Mouse (Mus musculus) stomach, embryonic 16.5 days (tissue): ENCODE results near the gene 2310039H08Rik. TPM values are rescaled to one million over a fixed set of nuclear protein-coding genes. Genes with fewer than 3 reads are reported as not detected.

ENCODE experiments used
- ATAC-seq: fragments of 200-750 bp; cut with Nextera tagmentation; 2 replicates; pipeline ENCODE4 v1.8.0; 2017; ENCODE audit warnings: moderate number of reproducible peaks, moderate TSS enrichment; ENCODE audit not compliant: insufficient read depth, low FRiP score
- H3K27ac ChIP-seq: fragments of 300-500 bp; sonication (generic); 2 replicates; pipeline ENCODE4 v1.5.1; 2014; ENCODE audit warnings: low read length
- H3K27me3 ChIP-seq: fragments of 300-500 bp; sonication (generic); 2 replicates; pipeline ENCODE4 v1.6.1; 2014; ENCODE audit warnings: low read length, control low read depth, mixed read lengths; ENCODE audit not compliant: control insufficient read depth, insufficient read depth
- H3K36me3 ChIP-seq: fragments of 300-500 bp; sonication (generic); 2 replicates; pipeline ENCODE4 v1.6.1; 2014; ENCODE audit warnings: low read length; ENCODE audit not compliant: control insufficient read depth, insufficient read depth
- H3K4me1 ChIP-seq: fragments of 300-500 bp; sonication (generic); 2 replicates; pipeline ENCODE4 v1.6.1; 2014; ENCODE audit warnings: low read length, control low read depth, mixed read lengths; ENCODE audit not compliant: control insufficient read depth, insufficient read depth
- H3K4me2 ChIP-seq: fragments of 300-500 bp; sonication (generic); 2 replicates; pipeline ENCODE4 v1.6.1; 2014; ENCODE audit warnings: low read depth, low read length, mixed read lengths
- H3K4me3 ChIP-seq: fragments of 300-500 bp; sonication (generic); replicated peaks from 2 replicates; pipeline ENCODE4 v1.5.1; 2014; ENCODE audit warnings: mild to moderate bottlenecking, low read length
- H3K9ac ChIP-seq: fragments of 300-500 bp; sonication (generic); 2 replicates; pipeline ENCODE4 v1.6.1; 2014; ENCODE audit warnings: low read length
- H3K9me3 ChIP-seq: fragments of 300-500 bp; sonication (generic); replicated peaks from 2 replicates; pipeline ENCODE4 v1.6.1; 2016; ENCODE audit warnings: low read length, control low read depth; ENCODE audit not compliant: control insufficient read depth
- WGBS: fragments of 180-500 bp; shearing (Covaris S2); extraction: QIAGEN DNeasy Blood & Tissue Kit; methylation state at CpG from one replicate; pipeline ENCODE4 v1.1.7; 2014; 5-methylcytosine and 5-hydroxymethylcytosine counted together
- polyA plus RNA-seq: library from polyadenylated mRNA; unstranded; fragments of >200 nt; fragmentation: Nextera tagmentation; extraction: Ambion mirVana; gene quantifications from 2 replicates; pipeline ENCODE4 v1.2.1, GENCODE M21; 2015

2310039H08Rik gene
- polyA plus RNA-seq, 1 experiment from 2014 or later: 76.2 TPM

- Histone ChIP-seq H3K27me3 (no peaks in the 10 kb centered on the region), H3K9ac (peak overlapping the region; percentile 88)
- WGBS: 57% methylated on average over 17 of the region's 17 CpGs
Observed at GRCm38 (mm10) chr17:46771616-46772015, 819 bp upstream of the 2310039H08Rik start.

GRCm38 (mm10) chr17:46772038-46772403 is 414 bp upstream of the 2310039H08Rik start:
- H3K4me2 ChIP-seq: peak overlapping the region; percentile 79
- 4% methylated on average over 5 of the region's 5 CpGs for WGBS

More at GRCm38 (mm10) chr17:46771616-46772015, 819 bp upstream of the 2310039H08Rik start:
- Histone ChIP-seq H3K9me3 (no peaks in the 10 kb centered on the region), H3K4me3 (peak overlapping the region; percentile 92), H3K27ac (peak overlapping the region; percentile 93; the same call in 1 of the 2 replicates), H3K36me3 (peaks cover 9% of the 10 kb centered on the region; the same call in 1 of the 2 replicates), H3K4me1 (peaks cover 16% of the 10 kb centered on the region), H3K4me2 (peak overlapping the region; percentile 79)
- no peak for ATAC-seq

GRCm38 (mm10) chr17:46773278-46774130 is 1.1 kb downstream of the 2310039H08Rik start:
- WGBS: 8% methylated on average over 19 of the region's 20 CpGs
- H3K4me3 ChIP-seq: peak overlapping the region; percentile 92
- H3K9me3 ChIP-seq: no peaks in the 10 kb centered on the region
- H3K27ac ChIP-seq: peak overlapping the region; percentile 93
- peak overlapping the region; percentile 88 for H3K9ac ChIP-seq
- no peaks in the 10 kb centered on the region for H3K27me3 ChIP-seq
- 0 out of 2 replicates have a peak, but pooled peaks have one; percentile 5 for ATAC-seq
- H3K36me3 ChIP-seq: peaks cover 28% of the 10 kb centered on the region; the same call in 1 of the 2 replicates
- H3K4me2 ChIP-seq: peak overlapping the region; percentile 79
- peaks cover 16% of the 10 kb centered on the region for H3K4me1 ChIP-seq

More at GRCm38 (mm10) chr17:46772038-46772403, 414 bp upstream of the 2310039H08Rik start:
- Histone ChIP-seq H3K4me3 (peak overlapping the region; percentile 92), H3K4me1 (peaks cover 16% of the 10 kb centered on the region), H3K36me3 (peaks cover 13% of the 10 kb centered on the region; the same call in 1 of the 2 replicates), H3K27ac (peak overlapping the region; percentile 93), H3K9ac (peak overlapping the region; percentile 88), H3K27me3 (no peaks in the 10 kb centered on the region), H3K9me3 (no peaks in the 10 kb centered on the region)
- ATAC-seq: no peak

GRCm38 (mm10) chr17:46774131-46774472 is 1.7 kb downstream of the 2310039H08Rik start:
- H3K27ac ChIP-seq: no peak overlapping the region
- 45% methylated on average over 2 of the region's 2 CpGs for WGBS
- peaks cover 33% of the 10 kb centered on the region for H3K36me3 ChIP-seq
- no peak for ATAC-seq
- H3K4me3 ChIP-seq: peak overlapping the region; percentile 92; the same call in 1 of the 2 replicates
- H3K4me2 ChIP-seq: peak overlapping the region; percentile 79
- H3K4me1 ChIP-seq: peaks cover 16% of the 10 kb centered on the region
- no peaks in the 10 kb centered on the region for H3K9me3 ChIP-seq
- no peaks in the 10 kb centered on the region for H3K27me3 ChIP-seq
- H3K9ac ChIP-seq: peak overlapping the region; percentile 55; the same call in 1 of the 2 replicates

GRCm38 (mm10) chr17:46775070-46775469 is 2.6 kb downstream of the 2310039H08Rik start:
- no peak overlapping the region for H3K4me3 ChIP-seq
- no peak for ATAC-seq
- H3K9ac ChIP-seq: no peak overlapping the region
- H3K27ac ChIP-seq: no peak overlapping the region; the same call in 1 of the 2 replicates
- 88% methylated on average over 9 of the region's 9 CpGs for WGBS
- no peak overlapping the region for H3K4me2 ChIP-seq
- H3K4me1 ChIP-seq: peaks cover 16% of the 10 kb centered on the region
- no peaks in the 10 kb centered on the region for H3K27me3 ChIP-seq
- peaks cover 40% of the 10 kb centered on the region for H3K36me3 ChIP-seq
- no peaks in the 10 kb centered on the region for H3K9me3 ChIP-seq

GRCm38 (mm10) chr17:46776087-46776486 is 3.7 kb downstream of the 2310039H08Rik start:
- no peak overlapping the region for H3K4me3 ChIP-seq
- peak overlapping the region; percentile 26; the same call in 1 of the 2 replicates for H3K27ac ChIP-seq
- no peaks in the 10 kb centered on the region for H3K9me3 ChIP-seq
- no peak overlapping the region for H3K9ac ChIP-seq
- no peak overlapping the region for H3K4me2 ChIP-seq
- no peak for ATAC-seq
- H3K36me3 ChIP-seq: peaks cover 44% of the 10 kb centered on the region
- no peaks in the 10 kb centered on the region for H3K27me3 ChIP-seq
- H3K4me1 ChIP-seq: peaks cover 18% of the 10 kb centered on the region
- 38% methylated on average over 3 of the region's 3 CpGs for WGBS

- peak overlapping the region; percentile 81 for H3K27ac ChIP-seq
- no peak for ATAC-seq
- 3% methylated on average over 11 of the region's 11 CpGs for WGBS
- peaks cover 7% of the 10 kb centered on the region; the same call in 1 of the 2 replicates for H3K4me1 ChIP-seq
- peak overlapping the region; percentile 75 for H3K4me2 ChIP-seq
- H3K36me3 ChIP-seq: peaks cover 33% of the 10 kb centered on the region
- H3K27me3 ChIP-seq: no peaks in the 10 kb centered on the region
- peak overlapping the region; percentile 67 for H3K4me3 ChIP-seq
- H3K9me3 ChIP-seq: no peaks in the 10 kb centered on the region
- H3K9ac ChIP-seq: peak overlapping the region; percentile 79
Observed at GRCm38 (mm10) chr17:46781876-46782275, 9.4 kb downstream of the 2310039H08Rik start.

- Histone ChIP-seq H3K27me3 (no peaks in the 10 kb centered on the region), H3K4me3 (peak within 1 kb of the TSS; percentile 67), H3K4me1 (peaks cover 7% of the 10 kb centered on the region; the same call in 1 of the 2 replicates), H3K27ac (peak within 1 kb of the TSS; percentile 85), H3K9ac (peak within 1 kb of the TSS; percentile 80), H3K36me3 (peaks cover 26% of the 10 kb centered on the region), H3K9me3 (no peaks in the 10 kb centered on the region), H3K4me2 (peak within 1 kb of the TSS; percentile 75)
- ATAC-seq: peak; percentile 97
- under 1% methylated on average over 44 of the region's 44 CpGs for WGBS
Observed at GRCm38 (mm10) chr17:46782341-46783221, 10.1 kb downstream of the 2310039H08Rik start, which contains the start of gene Rpl7l1. Gene Rpl7l1 (minus strand): TSS chr17:46782672.
